Mouse (Mus musculus) spleen, adult 18-20 months (tissue): ENCODE data around the gene Hoxa3.
A peak's percentile ranks its signal among the peaks of the same experiment; 100 is the strongest.

ENCODE experiments used
- DNase-seq, 2 experiments: peaks; one replicate each; pipeline ENCODE4 v3.0.0; 2022; ENCODE audit warnings: mixed read lengths in 2 of 2

The Hoxa3 gene

GRCm38 (mm10) chr6:52213119-52213986 is at the start of gene Hoxa3, which contains the start of gene Gm28308:
Gene Hoxa3, minus strand, starts transcription at chr6:52213336.
Gene Gm28308, minus strand, starts transcription at chr6:52213339.
- DNase-seq, result peak in 1 of 2 experiments; percentile 28

- no peak for DNase-seq
These were observed 49.6 kb upstream of the Hoxa3 start for GRCm38 (mm10) chr6:52262463-52263320.

DNA sequence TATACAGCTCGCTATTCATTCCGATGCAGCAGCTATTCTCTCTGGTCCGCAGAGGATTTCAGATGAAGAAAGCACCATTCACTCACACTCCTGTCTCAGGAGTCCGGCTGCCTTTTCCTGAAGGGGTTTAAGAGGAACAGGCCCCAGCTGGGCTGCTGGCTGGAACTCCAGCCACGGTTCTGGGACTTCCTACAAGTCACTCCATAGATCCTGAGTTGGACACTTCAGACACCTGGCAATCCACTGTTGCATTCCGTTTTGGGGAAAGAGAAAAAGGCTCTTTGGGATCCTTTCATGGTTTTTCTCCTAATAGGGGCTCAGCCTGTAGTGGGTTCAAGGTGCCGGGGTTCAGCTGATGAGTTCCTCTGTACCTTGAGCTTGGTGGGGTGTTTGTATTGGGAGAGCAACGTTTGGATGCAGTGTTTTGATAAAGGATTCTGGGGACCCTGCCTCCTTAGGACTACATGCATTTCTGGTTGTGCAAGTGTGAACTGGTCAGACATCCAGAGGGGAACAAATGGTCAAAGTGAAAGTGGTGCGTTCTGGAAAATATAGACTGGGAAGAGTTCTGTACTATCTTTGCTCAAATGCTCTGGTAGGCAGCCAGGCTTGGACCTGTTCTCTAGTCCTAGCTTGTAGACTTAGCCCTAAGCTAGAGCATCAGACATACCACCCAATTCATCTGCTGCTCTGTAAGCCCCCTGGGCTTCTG is 48.8 kb upstream of the Hoxa3 start:
- no peak for DNase-seq

DNA sequence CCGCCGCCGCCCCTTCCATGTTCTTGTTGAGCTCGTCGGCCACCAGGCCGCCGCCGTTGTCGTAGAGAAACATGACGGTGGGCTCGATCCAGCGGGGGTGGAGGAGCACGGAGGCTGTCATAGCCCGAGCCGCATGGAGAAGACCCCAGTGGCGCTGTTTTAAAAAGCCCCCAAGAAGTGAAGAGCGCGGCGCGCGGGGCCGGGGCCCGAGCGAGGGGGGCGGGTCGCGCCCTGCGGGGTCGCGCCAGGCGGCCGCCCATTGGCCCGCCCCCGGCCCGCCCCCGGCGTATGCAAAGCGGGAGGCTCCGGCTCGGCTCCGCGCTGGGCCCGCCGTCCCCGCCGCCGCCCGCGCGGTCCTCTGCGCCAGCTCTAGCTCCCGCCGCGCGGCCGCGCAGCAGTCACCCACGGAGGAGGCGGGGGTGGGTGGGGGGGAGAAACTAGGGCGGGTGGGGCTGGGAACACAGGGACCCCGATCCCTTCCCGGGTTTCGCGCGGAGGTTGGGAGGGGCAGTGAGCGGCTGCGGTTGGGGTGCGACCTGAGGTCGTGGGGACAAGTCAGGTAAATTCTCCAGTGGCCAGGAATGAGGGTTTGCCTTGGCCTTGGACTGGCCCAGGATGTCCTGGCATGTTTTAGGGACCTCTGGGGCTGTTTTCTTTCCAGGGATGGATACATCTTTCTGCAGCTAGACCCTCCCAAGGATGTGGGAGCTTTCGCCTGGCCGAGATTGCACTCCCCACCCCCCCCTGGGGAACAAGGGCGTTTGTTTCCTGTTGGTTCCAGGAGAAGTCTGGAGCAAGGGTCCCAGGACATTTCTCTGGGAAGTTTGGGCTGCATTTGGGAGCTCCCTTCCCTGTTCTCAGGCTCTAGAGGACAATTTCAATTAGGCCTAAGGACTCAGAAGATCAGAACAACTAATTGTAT is 47.8 kb upstream of the Hoxa3 start, which contains the start of gene Hoxa13:
Hoxa13 (minus strand) TSS at position 227 of the 922 bp plus-strand sequence.
- DNase-seq, result no peak

DNA sequence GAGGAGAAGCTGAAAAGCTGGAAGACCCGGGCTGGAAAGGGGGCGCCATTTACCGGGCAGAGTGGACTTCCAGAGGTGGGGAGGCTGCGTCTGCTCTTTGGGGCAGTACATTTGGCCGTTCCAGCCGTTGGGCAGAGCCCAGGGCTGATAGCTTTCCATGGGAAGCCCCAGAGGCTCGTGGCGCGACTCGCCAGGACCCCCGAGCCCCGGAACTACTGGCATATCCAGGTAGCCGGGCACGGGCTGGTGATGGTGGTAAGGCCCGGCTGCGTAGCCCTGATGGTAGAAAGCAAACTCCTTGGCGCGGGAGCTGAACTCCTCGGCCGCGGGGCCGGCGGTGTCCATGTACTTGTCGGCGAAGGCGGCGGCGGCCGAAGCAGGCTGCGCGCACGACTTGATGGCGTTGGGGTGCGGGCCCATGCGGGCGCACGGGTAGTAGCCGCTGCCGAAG is 46.7 kb upstream of the Hoxa3 start:
- DNase-seq, result no peak

GRCm38 (mm10) chr6:52259081-52259790 is 46.1 kb upstream of the Hoxa3 start:
- no peak for DNase-seq

GRCm38 (mm10) chr6:52256956-52257355 is 43.8 kb upstream of the Hoxa3 start:
- DNase-seq, result peak; percentile 61 to 85

- no peak for DNase-seq
These were observed 40.7 kb upstream of the Hoxa3 start for GRCm38 (mm10) chr6:52253511-52254500.

DNA sequence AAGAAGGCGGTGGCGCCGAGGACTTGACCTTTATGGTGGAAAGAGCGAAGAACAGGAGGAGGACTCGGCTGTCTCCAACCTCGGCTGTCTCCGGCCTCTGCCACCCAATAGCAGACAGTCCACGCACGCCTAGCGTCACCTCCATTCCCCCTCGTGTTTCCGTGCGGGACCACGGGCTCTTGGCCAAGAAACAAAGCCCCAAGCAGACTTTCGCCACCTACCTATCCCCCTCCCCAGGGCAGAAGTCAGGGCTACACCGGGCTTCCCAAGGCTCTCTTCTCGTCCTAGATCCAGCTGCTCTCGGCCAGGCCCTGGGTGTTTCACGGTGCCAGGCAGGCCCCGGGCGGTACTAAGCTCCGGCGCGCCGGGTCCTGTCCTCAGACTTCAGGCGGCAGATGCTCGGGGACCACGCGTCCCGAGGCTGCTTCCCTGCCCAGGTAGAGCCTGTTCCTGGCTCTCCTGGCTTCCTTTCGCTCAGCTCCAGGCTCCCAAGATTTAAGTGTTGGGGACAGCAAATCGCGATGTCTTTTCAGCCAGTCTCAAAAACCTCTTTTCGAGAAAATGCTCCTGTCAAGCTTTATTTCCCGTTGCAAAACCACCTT is 39.7 kb upstream of the Hoxa3 start:
- DNase-seq, result no peak

- no peak for DNase-seq
These were observed 39.1 kb upstream of the Hoxa3 start for GRCm38 (mm10) chr6:52252016-52252774.

DNA sequence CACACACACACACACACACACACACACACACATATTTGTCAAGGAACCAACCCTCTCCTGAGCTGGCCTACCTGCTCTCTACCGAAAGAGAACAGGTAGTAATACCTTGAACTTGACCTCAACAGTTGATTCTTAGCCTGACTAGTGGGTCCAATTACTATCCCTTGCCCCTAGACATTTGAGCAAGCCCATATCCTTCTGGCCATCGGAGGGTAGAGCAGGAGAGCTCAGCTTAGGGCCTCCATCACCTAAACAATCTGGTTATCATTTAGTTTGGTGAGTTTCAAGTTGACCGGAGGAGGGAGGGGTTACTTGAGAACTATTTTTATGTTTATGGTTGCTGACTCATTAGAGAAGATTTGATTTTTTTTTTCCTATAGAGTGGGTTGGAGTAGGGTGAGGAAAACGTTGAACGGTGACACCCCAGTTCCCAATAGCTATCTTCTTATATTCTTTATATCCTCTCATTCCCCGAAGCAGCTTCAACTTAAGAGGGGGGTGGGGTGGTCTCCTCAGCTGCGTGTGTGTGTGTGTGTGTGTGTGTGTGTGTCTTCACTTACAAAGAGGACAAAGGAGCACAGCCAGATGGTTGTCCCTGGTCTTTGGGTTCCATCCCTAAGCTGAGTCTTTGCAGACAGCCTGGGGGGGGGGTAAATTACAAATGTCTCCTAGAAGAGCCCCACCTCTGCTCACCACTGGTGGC is 38.2 kb upstream of the Hoxa3 start:
- DNase-seq, result no peak

- no peak for DNase-seq
These were observed 36.7 kb upstream of the Hoxa3 start for GRCm38 (mm10) chr6:52249826-52250225.

- DNase-seq, result no peak
These were observed 36.2 kb upstream of the Hoxa3 start for GRCm38 (mm10) chr6:52249415-52249738.

GRCm38 (mm10) chr6:52248638-52249414 is 35.7 kb upstream of the Hoxa3 start:
- DNase-seq, result no peak

GRCm38 (mm10) chr6:52247766-52248637 is 34.9 kb upstream of the Hoxa3 start:
- DNase-seq, result no peak

DNA sequence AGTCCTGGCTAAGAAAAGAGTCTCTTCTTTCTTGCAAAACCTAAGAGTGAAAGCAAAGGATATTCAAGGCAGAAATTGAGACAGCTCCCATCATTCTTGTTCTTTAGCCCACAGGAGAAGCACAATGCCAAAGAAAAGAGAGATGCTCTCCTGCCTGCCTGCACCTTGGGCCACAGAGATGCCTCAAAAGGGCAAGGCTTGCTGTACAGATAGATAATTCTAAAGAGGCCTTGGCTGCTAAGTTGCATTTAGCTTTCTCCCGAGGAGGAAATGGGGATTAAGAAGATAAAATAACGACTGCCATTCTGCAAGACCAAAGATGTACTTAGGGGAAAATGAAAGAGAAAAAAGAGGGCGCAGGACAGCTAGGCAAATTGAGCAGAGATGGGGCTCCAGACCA is 33.8 kb upstream of the Hoxa3 start:
- no peak for DNase-seq
